22 mouse cellular contexts compared by ENCODE assay signal in genomic region chrX:109189607-109190006, GRCm38 (mm10). TPM values are rescaled to one million over a fixed set of nuclear protein-coding genes. Genes with fewer than 3 reads are reported as not detected.
DNase-seq lines count a peak whose midpoint lies in the region; ATAC-seq and TF ChIP-seq lines count a peak whose summit lies in the region.
"Had no signal": no experiment of that assay in that cellular context is flagged by ENCODE, and none has a peak within 500 bp of the region (broad histone marks: within the 10 kb centered on the region; RNA-seq: fewer than 3 reads in every experiment).

No protein-coding gene starts in this region.

- TF ChIP-seq POLR2A in heart, adult 2 months (IDR thresholded peaks at IDR 0.05; ENCODE audit: insufficient read depth, low read depth, low read length): no peak
- no peak for TF ChIP-seq POLR2A in myocyte (IDR thresholded peaks at IDR 0.05; ENCODE audit: insufficient read length, low read depth)
- no peak for TF ChIP-seq POLR2A in cerebellum, adult 2 months (IDR thresholded peaks at IDR 0.05; ENCODE audit: borderline replicate concordance, insufficient read depth, low read length)

- WGBS in heart, adult 2 months: 77% methylated on average over 4 of the region's 4 CpGs
- WGBS in macrophage (ENCODE audit: missing documents): 42% methylated on average over 4 of the region's 4 CpGs
- WGBS in cerebellum, adult 2 months: 87% methylated on average over 4 of the region's 4 CpGs
- WGBS in midbrain, embryonic 15.5 days: 92% methylated on average over 4 of the region's 4 CpGs

- intact Hi-C loops in heart, adult 2 months (cut with DNase I): loop anchor here (2.0 to 5.0 kb wide), 2 partner anchors 92 to 177 kb away; partner anchors contain the start of genes Hmgn5 and Sh3bgrl

- H3K27ac ChIP-seq in heart, adult 2 months: no peak overlapping the region
- H3K27ac ChIP-seq in macrophage: peak overlapping the region; percentile 87
- no peak overlapping the region for H3K27ac ChIP-seq in cerebellum, adult 2 months (ENCODE audit: insufficient read depth, low read length)
- H3K27ac ChIP-seq in midbrain, embryonic 15.5 days: no peak overlapping the region
- H3K27ac ChIP-seq: embryonic facial prominence, embryonic 13.5 days; forebrain, embryonic 13.5 days; heart, embryonic 10.5 days; heart, embryonic 15.5 days; hindbrain, embryonic 13.5 days; hindbrain, postnatal 0 days had no signal

- peak; percentile 84 for DNase-seq in heart, adult 11 months
- DNase-seq in heart, adult 2 months: no peak
- peak; percentile 32 for DNase-seq in lung, postnatal 36 days
- DNase-seq in lung, postnatal 4 days: no peak
- DNase-seq in cerebellum, adult 2 months: no peak
- DNase-seq: adrenal gland, postnatal 10 days; cerebellum, adult 11 months; cerebellum, adult 9-10 months; cerebellum, postnatal 36 days; forebrain, postnatal 0 days; heart, postnatal 14 days had no signal

- no peaks in the 10 kb centered on the region for H3K9me3 ChIP-seq in midbrain, embryonic 15.5 days
- H3K9me3 ChIP-seq: embryonic facial prominence, embryonic 13.5 days; forebrain, embryonic 13.5 days; heart, embryonic 10.5 days; heart, embryonic 15.5 days; hindbrain, embryonic 13.5 days had no signal

- no peak overlapping the region for H3K4me3 ChIP-seq in heart, adult 2 months
- H3K4me3 ChIP-seq in macrophage (ENCODE audit: inconsistent target) (no peak overlapping the region), myocyte (no peak overlapping the region)
- H3K4me3 ChIP-seq in cerebellum, adult 2 months (replicated peaks; ENCODE audit: insufficient read depth, low read depth, low read length): no peak overlapping the region
- no peak overlapping the region for H3K4me3 ChIP-seq in midbrain, embryonic 15.5 days
- H3K4me3 ChIP-seq: embryonic facial prominence, embryonic 13.5 days; forebrain, embryonic 13.5 days; heart, embryonic 10.5 days; heart, embryonic 15.5 days; hindbrain, embryonic 13.5 days had no signal

- no peaks in the 10 kb centered on the region for H3K27me3 ChIP-seq in heart, adult 2 months (ENCODE audit: control insufficient read depth, insufficient read depth, low read length)
- H3K27me3 ChIP-seq in myocyte (ENCODE audit: control insufficient read depth, insufficient read depth, insufficient read length): no peaks in the 10 kb centered on the region
- H3K27me3 ChIP-seq in cerebellum, adult 2 months (ENCODE audit: control insufficient read depth, insufficient read depth, low read length): no peaks in the 10 kb centered on the region
- no peaks in the 10 kb centered on the region for H3K27me3 ChIP-seq in midbrain, embryonic 15.5 days (replicated peaks)
- H3K27me3 ChIP-seq: embryonic facial prominence, embryonic 13.5 days; forebrain, embryonic 13.5 days; heart, embryonic 15.5 days; hindbrain, embryonic 13.5 days had no signal

- no peak overlapping the region for H3ac ChIP-seq in myocyte (ENCODE audit: control insufficient read depth, insufficient read length)

- no peaks in the 10 kb centered on the region for H3K79me2 ChIP-seq in heart, adult 2 months (replicated peaks; ENCODE audit: control insufficient read depth, insufficient read depth, low read length)
- H3K79me2 ChIP-seq in macrophage (ENCODE audit: inconsistent target) (no peaks in the 10 kb centered on the region), myocyte (ENCODE audit: control insufficient read depth, insufficient read depth) (no peaks in the 10 kb centered on the region)

- H3K4me2 ChIP-seq in myocyte (ENCODE audit: low read depth): no peak overlapping the region
- no peak overlapping the region for H3K4me2 ChIP-seq in midbrain, embryonic 15.5 days
- H3K4me2 ChIP-seq: embryonic facial prominence, embryonic 13.5 days; forebrain, embryonic 13.5 days; heart, embryonic 15.5 days; hindbrain, embryonic 13.5 days had no signal

- H3K9ac ChIP-seq in heart, adult 2 months (ENCODE audit: low read depth, low read length): no peak overlapping the region
- no peak overlapping the region for H3K9ac ChIP-seq in midbrain, embryonic 15.5 days
- H3K9ac ChIP-seq: embryonic facial prominence, embryonic 13.5 days; forebrain, embryonic 13.5 days; forebrain, postnatal 0 days; heart, embryonic 15.5 days; hindbrain, embryonic 13.5 days had no signal

- no peak for TF ChIP-seq CTCF in heart, adult 2 months (IDR thresholded peaks at IDR 0.05)
- TF ChIP-seq CTCF in cerebellum, adult 2 months (IDR thresholded peaks at IDR 0.05; ENCODE audit: borderline replicate concordance, insufficient read depth, low read depth, low read length): no peak

- peaks cover 2% of the 10 kb centered on the region; the same call in 1 of the 2 replicates for H3K4me1 ChIP-seq in heart, adult 2 months (ENCODE audit: control insufficient read depth, insufficient read depth, low read length)
- H3K4me1 ChIP-seq in cerebellum, adult 2 months (ENCODE audit: control insufficient read depth, insufficient read depth, low read length): no peaks in the 10 kb centered on the region
- no peaks in the 10 kb centered on the region for H3K4me1 ChIP-seq in midbrain, embryonic 15.5 days
- H3K4me1 ChIP-seq: embryonic facial prominence, embryonic 13.5 days; forebrain, embryonic 13.5 days; heart, embryonic 10.5 days; heart, embryonic 15.5 days; hindbrain, embryonic 13.5 days had no signal

- no peaks in the 10 kb centered on the region for H3K36me3 ChIP-seq in heart, adult 2 months (ENCODE audit: control insufficient read depth, insufficient read depth, low read length)
- no peaks in the 10 kb centered on the region for H3K36me3 ChIP-seq in macrophage (ENCODE audit: inconsistent target)
- H3K36me3 ChIP-seq in myocyte (ENCODE audit: control insufficient read depth, insufficient read depth): no peaks in the 10 kb centered on the region
- no peaks in the 10 kb centered on the region for H3K36me3 ChIP-seq in midbrain, embryonic 15.5 days (replicated peaks)
- H3K36me3 ChIP-seq: embryonic facial prominence, embryonic 13.5 days; heart, embryonic 10.5 days; heart, embryonic 15.5 days; hindbrain, embryonic 13.5 days had no signal

- no peak for ATAC-seq in midbrain, embryonic 15.5 days (replicated peaks)
- ATAC-seq: forebrain, embryonic 13.5 days; forebrain, postnatal 0 days; hindbrain, postnatal 0 days had no signal

- no peak for TF ChIP-seq EP300 in heart, adult 2 months (IDR thresholded peaks at IDR 0.05; ENCODE audit: insufficient read depth, low read depth, low read length)

TF ChIP-seq in myocyte, 11 proteins besides CTCF, POLR2A, EP300 and RAD21:
- TF ChIP-seq MYOD1 (IDR thresholded peaks at IDR 0.05; ENCODE audit: control insufficient read depth in 1 of 3, insufficient read length in 2 of 3, low read depth in 2 of 3) (no peak), CEBPB (IDR thresholded peaks at IDR 0.05; ENCODE audit: insufficient read depth, poor library complexity, severe bottlenecking) (0 out of 2 replicates have a peak, but pooled peaks have one; percentile 0)

RNA-seq across cellular contexts. Expression of gene Gm6377, which starts 6.9 kb away (rescaled TPM):
- under 1 TPM; 0.07 to 0.13 TPM for total RNA-seq in heart, adult 2 months (2021)
- polyA plus RNA-seq in heart, adult 2 months (2012; rRNA removed): 0.10 and 0.15 TPM in 2 replicates
- total RNA-seq in macrophage (2018; cell fraction: chromatin; rRNA removed): 100 to 1,000 TPM in 13 of 26 experiments, 10 to 100 TPM in 13; 19.2 to 358 (median 98.5) TPM
- 100 to 1,000 TPM in 12 of 26 experiments, 10 to 100 TPM in 14; 25.5 to 515 (median 82.9) TPM for total RNA-seq in macrophage (2018; cell fraction: cytosol; rRNA removed)
- total RNA-seq in macrophage (2018; cell fraction: nucleus; rRNA removed): 100 to 1,000 TPM in 20 of 26 experiments, 10 to 100 TPM in 6; 32.7 to 673 (median 283) TPM
- polyA plus RNA-seq in macrophage (2018) (14.7 to 27.0 TPM (median 21.4 TPM) in 3 replicates), myocyte (2012; fragmentation: generic; extraction: Trizol) (not detected)
- not detected in 2 replicates for polyA plus RNA-seq in cerebellum, adult 2 months (2012; rRNA removed)
- polyA plus RNA-seq in midbrain, embryonic 15.5 days (2015; fragmentation: Nextera tagmentation; extraction: Ambion mirVana): 0.05 and 0.10 TPM in 2 replicates
- total RNA-seq: ES-E14; forebrain, postnatal 0 days; gastrocnemius, adult 8-10 months; hindbrain, postnatal 0 days had no signal
- polyA plus RNA-seq: embryonic facial prominence, embryonic 13.5 days had no signal

Comparison
In these comparisons a context has a peak if more than half of its experiments do, and no peak if none do; other contexts are left out.
1. DNase-seq: peak in heart, adult 11 months (single experiment) and lung, postnatal 36 days (single experiment); none in heart, adult 2 months (0 of 2), lung, postnatal 4 days (0 of 2) and cerebellum, adult 2 months (0 of 2).
2. RNA of gene Gm6377, which starts 6.9 kb away (polyA plus RNA-seq): 14.7 to 27.0 TPM in macrophage; 0.10 to 0.15 TPM in heart, adult 2 months, 0.05 to 0.10 TPM in midbrain, embryonic 15.5 days, not detected in cerebellum, adult 2 months and not detected in myocyte (single experiment); every median in the first group is over 10 times any median in the second.